Mouse (Mus musculus): ENCODE data around the gene Pik3r3.

DNA sequence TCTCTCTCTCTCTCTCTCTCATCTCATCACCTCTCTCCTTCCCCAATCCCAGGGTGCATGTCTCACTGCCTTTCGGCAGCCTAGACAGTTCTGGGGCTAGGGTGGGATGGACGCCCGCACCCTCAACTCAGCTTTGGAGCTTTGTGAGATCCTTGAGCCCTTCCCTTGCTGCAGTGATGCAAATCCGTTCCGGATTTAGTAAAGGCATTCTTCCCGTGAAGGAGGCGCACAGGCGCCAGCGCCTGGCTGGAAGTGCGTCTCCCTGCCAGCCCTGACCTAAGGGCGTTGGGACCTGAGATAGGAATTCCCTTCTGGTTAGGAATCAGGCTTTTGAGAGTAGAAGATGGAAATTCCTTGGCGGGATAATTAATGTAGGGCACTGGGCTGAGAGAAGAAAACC lies 38.7 kb upstream of the Pik3r3 start:
- no peak for TF ChIP-seq CTCF (IDR thresholded peaks at IDR 0.05; ENCODE audit: low read depth)
- no peak for TF ChIP-seq EP300 (IDR thresholded peaks at IDR 0.05; ENCODE audit: low read depth)
